Mouse (Mus musculus) embryonic facial prominence, embryonic 11.5 days (tissue): ENCODE data around the gene Als2. TPM values are rescaled to one million over a fixed set of nuclear protein-coding genes. Genes with fewer than 3 reads are reported as not detected.
A peak's percentile ranks its signal among the peaks of the same experiment; 100 is the strongest.

Source experiments
- ATAC-seq: fragments of 200-750 bp; cut with Nextera tagmentation; replicated peaks from 2 replicates; pipeline ENCODE4 v1.8.0; 2017; ENCODE audit warnings: low read depth; ENCODE audit not compliant: insufficient number of reproducible peaks, low FRiP score, low TSS enrichment
- DNase-seq: peaks from one replicate; pipeline ENCODE4 v3.0.0-alpha.2; 2015; ENCODE audit warnings: low spot score
- H3K27ac ChIP-seq: fragments of 300-500 bp; sonication (generic); replicated peaks from 2 replicates; pipeline ENCODE4 v1.5.1; 2014; ENCODE audit warnings: mild to moderate bottlenecking, low read depth, low read length, control low read depth
- H3K27me3 ChIP-seq: fragments of 300-500 bp; sonication (generic); 2 replicates; pipeline ENCODE4 v1.6.1; 2014; ENCODE audit warnings: mild to moderate bottlenecking, low read length, moderate library complexity, mixed read lengths; ENCODE audit not compliant: control insufficient read depth, insufficient read depth
- H3K36me3 ChIP-seq: fragments of 300-500 bp; sonication (generic); replicated peaks from 2 replicates; pipeline ENCODE4 v1.6.1; 2014; ENCODE audit warnings: low read depth, mild to moderate bottlenecking, low read length, moderate library complexity, mixed read lengths; ENCODE audit not compliant: control insufficient read depth, insufficient read depth
- H3K4me1 ChIP-seq: fragments of 300-500 bp; sonication (generic); 2 replicates; pipeline ENCODE4 v1.6.1; 2014; ENCODE audit warnings: low read length, mixed read lengths; ENCODE audit not compliant: control insufficient read depth, insufficient read depth
- H3K4me2 ChIP-seq: fragments of 300-500 bp; sonication (generic); 2 replicates; pipeline ENCODE4 v1.6.1; 2014; ENCODE audit warnings: low read depth, mild to moderate bottlenecking, control low read depth, low read length, moderate library complexity
- H3K4me3 ChIP-seq: fragments of 300-500 bp; sonication (generic); 2 replicates; pipeline ENCODE4 v1.5.1; 2014; ENCODE audit warnings: low read depth, low read length, control low read depth
- H3K9ac ChIP-seq: fragments of 300-500 bp; sonication (generic); replicated peaks from 2 replicates; pipeline ENCODE4 v1.6.1; 2014; ENCODE audit warnings: mild to moderate bottlenecking, control low read depth, low read length
- H3K9me3 ChIP-seq: fragments of 300-500 bp; sonication (generic); replicated peaks from 2 replicates; pipeline ENCODE4 v1.6.1; 2016; ENCODE audit warnings: mild to moderate bottlenecking, low read length, inconsistent platforms, mixed read lengths; ENCODE audit not compliant: control insufficient read depth
- WGBS: fragments of 180-500 bp; shearing (Covaris S2); extraction: QIAGEN DNeasy Blood & Tissue Kit; methylation state at CpG from one replicate; pipeline ENCODE4 v1.1.7; 2014; 5-methylcytosine and 5-hydroxymethylcytosine counted together
- polyA plus RNA-seq: library from polyadenylated mRNA; unstranded; fragments of >200 nt; fragmentation: Nextera tagmentation; extraction: Ambion mirVana; gene quantifications from 2 replicates; pipeline ENCODE4 v1.2.1, GENCODE M21; 2014

The Als2 gene
- polyA plus RNA-seq, 1 experiment from 2014 or later, result 12.3 TPM

GRCm38 (mm10) chr1:59159136-59159535, 77.9 kb downstream of the Als2 start:
- no peak for ATAC-seq
- Histone ChIP-seq H3K4me1 (no peaks in the 10 kb centered on the region), H3K4me3 (no peak overlapping the region), H3K27ac (no peak overlapping the region), H3K4me2 (no peak overlapping the region), H3K9me3 (no peaks in the 10 kb centered on the region), H3K36me3 (no peaks in the 10 kb centered on the region), H3K27me3 (no peaks in the 10 kb centered on the region), H3K9ac (no peak overlapping the region)
- 87% methylated on average over 3 of the region's 3 CpGs for WGBS
- DNase-seq, result no peak

GRCm38 (mm10) chr1:59158498-59158897, 78.5 kb downstream of the Als2 start:
- H3K27ac ChIP-seq, result no peak overlapping the region
- no peaks in the 10 kb centered on the region for H3K4me1 ChIP-seq
- H3K36me3 ChIP-seq, result no peaks in the 10 kb centered on the region
- no peak overlapping the region for H3K4me3 ChIP-seq
- no peaks in the 10 kb centered on the region for H3K27me3 ChIP-seq
- WGBS, result 82% methylated on average over 7 of the region's 7 CpGs
- H3K4me2 ChIP-seq, result no peak overlapping the region
- H3K9ac ChIP-seq, result no peak overlapping the region
- ATAC-seq, result no peak
- no peak for DNase-seq
- H3K9me3 ChIP-seq, result no peaks in the 10 kb centered on the region

- Histone ChIP-seq H3K4me2 (no peak overlapping the region), H3K27ac (no peak overlapping the region), H3K9ac (no peak overlapping the region), H3K36me3 (no peaks in the 10 kb centered on the region), H3K4me1 (no peaks in the 10 kb centered on the region), H3K4me3 (no peak overlapping the region), H3K27me3 (no peaks in the 10 kb centered on the region), H3K9me3 (no peaks in the 10 kb centered on the region)
- WGBS, result 87% methylated on average over 4 of the region's 4 CpGs
- DNase-seq (no peak), ATAC-seq (no peak)
Measured at GRCm38 (mm10) chr1:59157846-59158245, 79.2 kb downstream of the Als2 start.

GRCm38 (mm10) chr1:59152346-59152745, 84.7 kb downstream of the Als2 start:
- Histone ChIP-seq H3K4me1 (no peaks in the 10 kb centered on the region), H3K4me2 (no peak overlapping the region), H3K9me3 (no peaks in the 10 kb centered on the region), H3K4me3 (no peak overlapping the region), H3K36me3 (no peaks in the 10 kb centered on the region), H3K9ac (no peak overlapping the region), H3K27me3 (no peaks in the 10 kb centered on the region), H3K27ac (no peak overlapping the region)
- DNase-seq, result no peak
- no peak for ATAC-seq
- 73% methylated on average over 4 of the region's 4 CpGs for WGBS

- no peak for DNase-seq
- Histone ChIP-seq H3K36me3 (no peaks in the 10 kb centered on the region), H3K27ac (no peak overlapping the region), H3K9ac (no peak overlapping the region), H3K9me3 (no peaks in the 10 kb centered on the region), H3K4me1 (no peaks in the 10 kb centered on the region), H3K4me3 (no peak overlapping the region), H3K4me2 (no peak overlapping the region), H3K27me3 (no peaks in the 10 kb centered on the region)
- ATAC-seq, result no peak
- 78% methylated on average over 5 of the region's 5 CpGs for WGBS
Measured at GRCm38 (mm10) chr1:59150542-59150941, 86.5 kb downstream of the Als2 start.

- H3K27ac ChIP-seq, result no peak overlapping the region
- H3K4me3 ChIP-seq, result no peak overlapping the region
- WGBS, result 73% methylated on average over 10 of the region's 10 CpGs
- H3K4me1 ChIP-seq, result no peaks in the 10 kb centered on the region
- no peak overlapping the region for H3K9ac ChIP-seq
- H3K27me3 ChIP-seq, result no peaks in the 10 kb centered on the region
- no peak overlapping the region for H3K4me2 ChIP-seq
- H3K36me3 ChIP-seq, result no peaks in the 10 kb centered on the region
- H3K9me3 ChIP-seq, result no peaks in the 10 kb centered on the region
- ATAC-seq, result no peak
- DNase-seq, result peak; percentile 20
Measured at GRCm38 (mm10) chr1:59144543-59144942, 92.5 kb downstream of the Als2 start.

- Histone ChIP-seq H3K4me3 (no peak overlapping the region), H3K27ac (no peak overlapping the region), H3K4me1 (no peaks in the 10 kb centered on the region), H3K4me2 (no peak overlapping the region), H3K9me3 (no peaks in the 10 kb centered on the region), H3K27me3 (no peaks in the 10 kb centered on the region), H3K9ac (no peak overlapping the region), H3K36me3 (no peaks in the 10 kb centered on the region)
- ATAC-seq (no peak), DNase-seq (peak; percentile 77)
Measured at GRCm38 (mm10) chr1:59142809-59143208, 94.2 kb downstream of the Als2 start.

- Histone ChIP-seq H3K4me3 (no peak overlapping the region), H3K4me1 (no peaks in the 10 kb centered on the region), H3K4me2 (no peak overlapping the region), H3K27me3 (no peaks in the 10 kb centered on the region), H3K9ac (no peak overlapping the region), H3K36me3 (no peaks in the 10 kb centered on the region), H3K9me3 (no peaks in the 10 kb centered on the region), H3K27ac (no peak overlapping the region)
- no peak for ATAC-seq
- WGBS, result 83% methylated on average over 5 of the region's 5 CpGs
- DNase-seq, result no peak
Measured at GRCm38 (mm10) chr1:59134419-59134818, 102.6 kb downstream of the Als2 start.
